Mouse (Mus musculus) c-Kit-positive CD71-positive TER-119-positive erythroid progenitor cells, embryonic 14.5 days (primary cell): ENCODE results near the gene Mill2.

Source experiments
- DNase-seq: peaks from one replicate; pipeline ENCODE4 v3.0.0-alpha.2; 2013; ENCODE audit warnings: low spot score

Mill2 gene

GRCm38 (mm10) chr7:18875372-18875771 lies 35.6 kb downstream of the Mill2 start:
- no peak for DNase-seq

GRCm38 (mm10) chr7:18878691-18879090 lies 38.9 kb downstream of the Mill2 start:
- DNase-seq, result no peak

GRCm38 (mm10) chr7:18883991-18884744 lies 44.4 kb downstream of the Mill2 start:
- DNase-seq, result no peak

- no peak for DNase-seq
Measured at GRCm38 (mm10) chr7:18884745-18885422, 45.1 kb downstream of the Mill2 start.

- no peak for DNase-seq
Measured at GRCm38 (mm10) chr7:18886963-18887362, 47.2 kb downstream of the Mill2 start.

- DNase-seq, result no peak
Measured at GRCm38 (mm10) chr7:18890848-18891247, 51.1 kb downstream of the Mill2 start.

- peak; percentile 75 for DNase-seq
Measured at GRCm38 (mm10) chr7:18891872-18892599, 52.3 kb downstream of the Mill2 start.

- DNase-seq, result no peak
Measured at GRCm38 (mm10) chr7:18893009-18893408, 53.2 kb downstream of the Mill2 start.

- DNase-seq, result peak; percentile 64
Measured at GRCm38 (mm10) chr7:18893651-18894430, 54.1 kb downstream of the Mill2 start.

GRCm38 (mm10) chr7:18896536-18896935 lies 56.8 kb downstream of the Mill2 start:
- no peak for DNase-seq

GRCm38 (mm10) chr7:18900513-18900912 lies 60.7 kb downstream of the Mill2 start:
- DNase-seq, result no peak

GRCm38 (mm10) chr7:18902486-18902885 lies 62.7 kb downstream of the Mill2 start:
- DNase-seq, result no peak

GRCm38 (mm10) chr7:18904971-18905370 lies 65.2 kb downstream of the Mill2 start:
- no peak for DNase-seq

GRCm38 (mm10) chr7:18909797-18910196 lies 70.0 kb downstream of the Mill2 start:
- DNase-seq, result no peak

GRCm38 (mm10) chr7:18910241-18910831 lies 70.6 kb downstream of the Mill2 start, which contains the start of gene Ccdc61:
Ccdc61 (minus strand) TSS chr7:18910415.
- peak; percentile 98 for DNase-seq
